Mouse (Mus musculus): ENCODE data around the gene Srsf2.

Srsf2 gene

GRCm38 (mm10) chr11:116807938-116808606, 44.8 kb downstream of the Srsf2 start:
- peak; percentile 88 to 95 for DNase-seq

DNA sequence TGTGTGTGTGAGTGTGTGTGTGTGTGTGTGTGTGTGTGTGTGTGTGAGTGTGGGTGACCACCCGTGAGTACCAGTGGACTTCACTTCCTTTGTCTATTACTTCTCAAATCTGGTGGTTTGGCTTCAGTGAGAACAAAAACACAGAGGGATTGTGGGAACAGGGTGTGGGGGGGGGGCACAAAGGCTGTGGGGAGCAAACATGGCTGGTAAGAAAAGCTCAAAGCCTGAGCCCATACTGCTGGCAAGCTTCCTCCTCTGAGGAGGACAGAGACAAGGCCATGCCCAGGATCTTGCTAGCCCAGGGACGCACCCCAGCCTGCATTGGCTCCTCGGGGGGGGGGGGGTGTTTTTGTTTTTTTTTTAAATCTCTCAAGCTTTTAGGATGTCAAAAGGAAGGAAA, 45.4 kb downstream of the Srsf2 start:
- DNase-seq = no peak

DNA sequence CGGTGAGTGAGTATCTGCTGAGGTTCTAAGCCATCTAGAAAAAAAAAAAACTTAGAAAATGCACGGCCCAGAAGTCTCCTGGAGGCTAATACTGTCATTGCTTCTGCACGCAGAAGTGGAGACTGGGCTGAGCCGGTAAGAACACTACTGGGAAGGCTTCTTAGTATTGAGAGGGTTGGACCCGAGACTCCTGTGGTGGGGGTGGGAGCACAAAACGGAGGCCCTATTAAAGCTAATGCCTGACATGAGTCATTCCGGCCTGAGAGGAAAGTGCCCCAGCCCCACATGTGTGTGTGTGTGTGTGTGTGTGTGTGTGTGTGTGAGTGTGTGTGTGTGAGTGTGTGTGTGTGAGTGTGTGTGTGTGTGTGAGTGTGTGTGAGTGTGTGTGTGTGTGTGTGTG, 45.8 kb downstream of the Srsf2 start:
- DNase-seq = no peak

DNA sequence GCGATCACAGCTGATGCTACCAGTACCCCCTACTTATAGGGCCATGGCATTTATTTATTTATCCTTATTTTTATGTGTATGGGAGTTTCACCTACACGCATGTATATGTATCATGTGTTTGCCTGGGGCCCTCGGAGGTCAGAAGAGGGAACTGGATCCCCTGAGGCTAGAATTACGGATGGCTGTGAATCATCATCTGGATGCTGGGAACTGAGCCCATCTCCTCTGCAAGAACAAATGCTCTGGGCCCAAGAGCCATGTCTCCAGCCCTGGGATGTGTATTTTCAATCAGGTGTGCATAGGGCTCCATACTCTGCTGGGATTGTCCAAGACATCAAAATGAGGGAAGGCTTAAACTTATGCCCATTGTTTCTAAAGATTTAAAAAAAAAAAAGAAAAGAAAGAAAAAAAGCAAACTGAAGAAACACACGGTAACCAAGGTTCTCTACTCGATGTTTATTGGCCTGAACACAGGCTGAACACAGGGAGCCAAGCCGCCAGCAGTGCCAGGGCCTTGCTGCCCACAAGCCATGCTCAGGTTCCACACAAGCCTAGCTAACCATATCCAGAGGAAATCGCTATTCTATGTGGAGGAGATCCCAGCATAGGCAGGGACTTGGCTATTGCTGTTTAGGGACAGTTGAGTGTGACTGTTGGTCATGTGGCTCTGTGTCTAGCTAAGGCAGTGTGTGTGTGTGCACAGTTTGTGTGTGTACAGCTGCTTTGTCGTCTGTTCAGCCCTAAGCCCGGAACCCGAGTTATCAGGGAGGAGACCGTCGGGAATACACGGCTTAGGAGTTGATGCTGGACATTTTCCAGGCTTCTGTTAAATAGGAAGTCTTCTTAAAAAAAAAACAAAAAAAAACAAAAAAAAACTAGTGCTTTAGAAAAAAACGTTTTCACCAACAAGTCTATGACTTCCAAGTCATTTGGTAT, 46.5 kb downstream of the Srsf2 start:
- no peak for DNase-seq

- DNase-seq = no peak
These were observed 50.2 kb downstream of the Srsf2 start for GRCm38 (mm10) chr11:116802709-116803108.

- no peak for DNase-seq
These were observed 51.8 kb downstream of the Srsf2 start for GRCm38 (mm10) chr11:116801106-116801505.
